Mouse (Mus musculus) C2C12 (cell line): ENCODE data around the gene Plekhg3.

ENCODE experiments used
- CEBPB ChIP-seq: IDR thresholded peaks from one replicate; pipeline ENCODE4 v1.6.1; 2011; ENCODE audit warnings: low read depth, mild to moderate bottlenecking, control low read depth, moderate library complexity
- CTCF ChIP-seq: IDR thresholded peaks from one replicate; pipeline ENCODE4 v1.5.1; 2011; ENCODE audit not compliant: control insufficient read depth, insufficient read depth, insufficient read length
- MAX ChIP-seq: IDR thresholded peaks from one replicate; pipeline ENCODE4 v1.6.1; 2011; ENCODE audit warnings: mild to moderate bottlenecking, control low read depth
- MYOD1 ChIP-seq: IDR thresholded peaks from one replicate; pipeline ENCODE4 v1.6.1; 2011; ENCODE audit warnings: low read depth; ENCODE audit not compliant: control insufficient read depth, insufficient read length
- MYOG ChIP-seq: IDR thresholded peaks from one replicate; pipeline ENCODE4 v1.6.1; 2011; ENCODE audit not compliant: control insufficient read depth, insufficient read length; ENCODE audit errors: extremely low read depth
- USF1 ChIP-seq: IDR thresholded peaks from one replicate; pipeline ENCODE4 v1.6.1; 2011; ENCODE audit warnings: low read depth, mild to moderate bottlenecking, control low read depth, moderate library complexity

GRCm38 (mm10) chr12:76496324-76496723 lies 34.4 kb upstream of the Plekhg3 start:
- TF ChIP-seq MYOD1: no peak
- TF ChIP-seq CTCF: no peak
- TF ChIP-seq MAX: no peak
- no peak for TF ChIP-seq MYOG
- no peak for TF ChIP-seq USF1
- no peak for TF ChIP-seq CEBPB
